Mouse (Mus musculus) 416B (cell line): ENCODE results near the gene Asb16.

Experiments used
- DNase-seq: peaks from one replicate; pipeline ENCODE4 v3.0.0; 2011; ENCODE audit warnings: low read depth

Gene Asb16

DNA sequence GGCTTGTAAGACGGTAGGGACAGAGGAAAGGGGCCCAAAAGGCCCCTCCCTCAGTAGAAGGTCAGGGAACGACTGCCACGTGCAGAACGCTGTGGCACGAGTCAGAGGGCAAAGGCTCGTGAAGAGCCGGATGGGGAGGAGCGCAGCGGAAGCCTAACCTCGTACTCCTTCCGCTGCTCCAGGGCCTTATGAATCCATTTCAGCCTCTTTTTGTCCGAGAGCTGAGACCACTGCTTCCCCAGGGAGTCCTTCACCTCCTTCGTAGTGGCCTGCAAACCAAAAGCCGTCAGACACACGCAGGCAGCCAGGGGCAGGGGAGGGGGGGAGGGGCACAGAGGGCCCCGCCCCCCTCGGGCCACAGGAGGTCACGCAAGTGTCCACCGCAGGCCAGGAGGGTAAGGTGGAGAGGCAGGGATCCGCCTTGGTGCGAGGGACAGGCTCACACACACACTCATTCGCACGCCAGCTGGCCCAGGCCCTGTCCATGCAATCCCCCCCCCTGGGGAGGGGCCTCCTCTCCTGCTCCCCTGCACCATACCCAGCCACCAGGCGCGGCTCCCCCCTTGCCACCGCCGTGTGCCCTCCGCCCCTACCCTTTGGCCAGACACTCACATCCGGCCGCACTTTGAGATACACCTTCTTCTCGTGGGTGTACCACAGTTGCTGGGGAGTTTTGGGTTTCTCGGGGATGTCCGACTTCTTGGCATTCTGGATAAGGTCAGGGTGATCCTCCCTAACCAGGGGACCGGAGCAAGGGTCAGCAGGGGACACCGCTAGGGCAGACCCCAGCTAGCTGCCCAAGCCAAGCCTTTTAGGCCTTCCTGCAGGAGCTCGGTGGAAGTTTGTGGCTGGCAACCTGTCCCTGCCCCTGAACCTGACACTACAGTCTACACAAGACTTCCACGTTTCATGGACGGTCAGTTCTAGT is 42.5 kb downstream of the Asb16 start:
- no peak for DNase-seq

GRCm38 (mm10) chr11:102311966-102312365 is 43.4 kb downstream of the Asb16 start:
- DNase-seq = no peak

- no peak for DNase-seq
Measured at GRCm38 (mm10) chr11:102312586-102312985, 44.0 kb downstream of the Asb16 start.

DNA sequence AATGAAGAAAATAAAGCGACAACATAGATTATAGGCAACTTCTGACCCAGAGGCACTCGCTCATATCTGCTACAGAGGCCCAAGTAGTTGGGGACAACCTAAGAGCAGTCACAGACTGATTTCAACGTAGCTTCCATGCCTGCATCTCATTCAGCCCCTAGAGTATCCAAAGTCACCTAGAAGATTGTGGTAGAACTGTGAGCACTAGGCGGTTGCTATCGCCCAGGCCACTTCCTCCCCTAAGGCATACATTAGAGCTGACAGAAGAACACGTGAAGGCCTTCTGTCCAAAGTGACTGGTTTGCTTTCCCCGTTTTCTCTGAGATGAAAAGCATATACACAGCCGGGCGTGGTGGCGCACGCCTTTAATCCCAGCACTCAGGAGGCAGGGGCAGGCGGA is 45.8 kb downstream of the Asb16 start:
- no peak for DNase-seq

DNA sequence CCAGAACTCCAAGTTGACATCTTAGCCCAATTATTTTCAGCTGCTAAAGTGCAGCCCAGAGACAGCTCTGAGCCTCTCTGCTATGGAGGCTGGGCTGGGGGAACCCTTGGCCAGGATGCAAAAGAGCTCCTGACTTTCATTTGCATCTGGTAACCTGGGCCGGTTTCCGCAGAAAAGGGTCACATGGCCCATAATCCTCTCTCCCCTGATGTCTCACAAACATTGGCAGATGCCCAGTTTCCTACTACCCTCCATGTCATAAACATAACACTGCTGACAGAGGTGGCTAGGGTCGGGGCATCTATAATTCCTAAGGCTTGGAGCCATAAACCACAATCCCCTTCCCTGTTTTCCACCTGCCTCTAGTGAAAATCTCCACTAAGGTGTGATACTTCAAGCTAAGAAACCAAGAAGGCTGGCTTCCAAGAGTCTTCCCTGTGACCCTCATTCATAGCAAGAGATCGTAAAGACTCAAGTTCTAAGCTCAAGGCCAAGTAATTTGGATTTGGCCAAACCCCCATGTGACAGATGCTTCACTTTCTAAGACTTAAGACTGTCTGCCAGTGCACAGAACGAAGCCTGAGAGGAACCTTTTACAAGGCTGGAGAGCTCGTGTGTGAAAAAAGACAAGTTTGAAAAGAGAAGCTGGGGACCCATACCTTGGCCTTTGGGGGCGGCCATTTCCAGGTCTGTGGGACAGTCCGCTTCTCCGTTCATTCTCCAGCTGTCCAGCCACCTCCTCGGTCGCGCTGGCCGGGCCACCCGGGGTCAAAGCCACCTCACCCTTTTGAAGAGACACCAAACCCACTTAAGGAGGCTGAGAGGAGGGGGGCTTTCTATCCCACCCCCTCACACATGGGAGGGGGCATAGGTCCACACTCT is 47.4 kb downstream of the Asb16 start:
- peak; percentile 45 for DNase-seq

DNA sequence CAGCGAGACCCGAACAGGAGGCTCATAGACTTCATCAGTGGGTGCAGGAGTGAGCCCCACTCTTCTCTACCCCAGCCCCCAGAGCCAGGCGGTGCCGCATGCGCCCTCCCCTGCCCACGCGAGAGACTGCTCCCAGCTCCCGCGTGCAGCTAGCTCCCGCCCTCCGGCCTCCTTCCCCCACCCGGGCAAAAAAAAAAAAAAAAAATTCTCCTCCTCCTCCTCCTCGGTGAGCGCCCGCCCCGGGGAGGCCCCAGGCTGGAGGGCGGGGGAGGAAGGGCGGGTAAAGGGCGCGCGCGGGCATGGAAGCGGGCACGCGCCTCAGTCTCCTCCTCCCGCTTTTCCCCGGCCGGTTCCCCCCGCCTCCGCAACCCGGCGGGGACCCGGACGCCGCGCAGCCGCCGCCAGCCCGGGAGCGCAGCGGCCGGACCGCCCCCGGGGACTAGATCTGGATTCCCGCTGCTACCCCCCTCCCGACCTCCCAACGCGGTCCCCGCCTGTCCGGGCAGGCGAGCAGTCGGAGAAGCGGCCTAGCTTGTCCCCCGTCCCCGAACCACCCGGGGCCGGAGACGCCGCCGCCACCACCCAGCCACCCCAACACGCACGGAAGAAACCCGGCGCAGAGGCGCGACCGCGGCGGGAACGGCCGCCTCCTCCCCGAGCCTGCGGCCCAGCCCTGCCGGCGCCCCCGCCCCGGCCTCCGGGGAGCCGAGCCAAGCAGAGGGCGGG is 48.2 kb downstream of the Asb16 start:
- peak; percentile 89 for DNase-seq

- no peak for DNase-seq
Measured at GRCm38 (mm10) chr11:102317298-102317900, 48.9 kb downstream of the Asb16 start.

DNA sequence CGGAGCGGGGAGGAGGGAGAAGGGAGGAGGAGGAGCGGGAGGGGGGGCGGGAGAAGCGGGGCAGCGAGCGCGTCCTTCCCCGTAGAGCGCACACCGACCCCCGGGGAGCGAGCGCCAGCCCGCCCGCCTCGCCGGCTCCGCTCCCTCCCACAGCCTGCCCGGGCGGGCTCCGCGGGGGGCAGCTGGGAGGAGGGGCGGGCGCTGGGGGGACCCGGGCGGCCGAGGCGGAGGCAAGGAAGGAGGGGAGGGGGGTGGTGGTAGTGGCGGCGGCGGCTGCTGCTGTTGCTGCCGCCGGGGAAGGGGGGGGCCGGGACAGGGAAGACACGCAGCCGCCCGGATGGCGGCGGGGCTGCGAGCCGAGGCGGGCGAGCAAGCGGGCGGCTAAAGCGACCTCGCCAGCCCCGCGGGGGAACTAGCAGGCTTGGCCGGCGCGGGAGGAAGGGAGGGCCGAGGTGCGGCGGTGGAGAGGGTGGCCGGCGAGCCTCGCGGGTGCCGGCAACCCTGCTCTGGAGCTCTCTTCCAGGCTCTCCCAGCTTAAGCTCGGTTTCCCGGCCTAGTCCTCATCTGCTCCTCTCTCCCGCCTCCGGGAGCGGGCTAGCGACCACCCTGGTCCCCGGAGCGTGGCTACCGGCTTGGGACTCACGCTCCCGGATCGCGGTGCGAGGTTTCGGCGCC is 49.5 kb downstream of the Asb16 start:
- peak; percentile 69 for DNase-seq

- DNase-seq = peak; percentile 59
Measured at GRCm38 (mm10) chr11:102318576-102319409, 50.2 kb downstream of the Asb16 start.

DNA sequence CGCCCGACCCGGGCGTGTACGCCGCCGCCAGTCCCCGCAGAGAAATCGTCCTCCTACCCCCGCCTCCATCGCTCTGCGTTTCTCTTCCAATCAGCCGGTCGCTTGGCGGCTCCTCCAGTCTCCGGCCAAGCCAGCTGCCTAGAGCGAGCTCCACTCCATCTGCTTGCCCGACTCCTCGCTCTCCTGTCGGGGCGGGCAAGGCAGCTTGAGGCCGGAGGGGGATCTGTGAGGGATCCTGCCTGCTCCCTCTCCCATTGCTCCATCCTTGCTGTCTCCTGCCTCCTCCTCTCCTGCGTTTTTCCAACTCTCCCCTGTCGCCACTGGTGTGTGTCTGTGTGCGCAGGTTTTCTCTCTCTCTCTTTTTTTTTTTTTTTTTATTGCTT is 50.9 kb downstream of the Asb16 start, which contains the start of gene Ubtf:
Gene Ubtf (minus strand): TSS at position 333 of the 383 bp plus-strand sequence.
- peak; percentile 74 for DNase-seq

- DNase-seq = peak; percentile 92
Measured at GRCm38 (mm10) chr11:102319941-102320685, 51.6 kb downstream of the Asb16 start.

GRCm38 (mm10) chr11:102320686-102321005 is 52.1 kb downstream of the Asb16 start:
- no peak for DNase-seq

- no peak for DNase-seq
Measured at GRCm38 (mm10) chr11:102321931-102322330, 53.4 kb downstream of the Asb16 start.

DNA sequence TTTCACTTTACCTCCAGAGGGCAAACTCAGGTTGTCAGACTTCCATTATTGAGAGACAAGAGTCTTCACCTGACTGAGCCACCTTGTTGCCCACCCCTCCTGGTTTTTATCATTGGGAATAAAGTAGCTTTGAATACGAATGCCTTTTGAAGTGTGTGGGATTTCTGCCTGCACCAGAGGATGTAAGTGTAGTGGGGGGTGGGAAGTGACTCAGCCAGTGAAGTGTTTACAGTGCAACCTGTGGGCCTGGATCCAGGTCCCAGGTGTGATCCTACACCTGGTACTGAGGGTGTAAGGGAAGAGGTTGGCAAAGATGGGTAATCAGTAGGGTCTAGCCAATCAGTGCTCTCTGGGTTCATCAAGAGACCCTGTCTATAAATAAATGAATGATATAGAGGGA is 55.0 kb downstream of the Asb16 start:
- no peak for DNase-seq

DNA sequence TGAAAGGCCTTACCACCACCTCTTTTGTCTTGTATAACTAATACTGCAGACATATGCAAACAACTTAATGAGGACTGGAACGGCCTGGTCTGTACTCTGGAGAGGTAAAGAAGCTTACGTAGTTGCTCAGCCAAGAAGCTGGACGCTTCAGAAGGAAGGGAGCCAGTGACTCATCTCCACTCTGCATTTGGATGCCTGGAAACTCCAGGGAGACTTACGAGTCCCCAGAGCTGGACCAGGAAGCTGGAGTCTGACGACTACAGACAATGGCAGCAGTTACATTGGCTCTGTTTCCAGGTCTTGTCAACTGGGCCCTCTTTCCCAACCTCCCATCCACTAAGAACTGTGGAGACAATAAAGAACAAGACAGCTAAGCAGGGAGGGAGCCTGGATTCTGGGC is 58.7 kb downstream of the Asb16 start:
- DNase-seq = no peak

- DNase-seq = no peak
Measured at GRCm38 (mm10) chr11:102327839-102328238, 59.3 kb downstream of the Asb16 start.
